Mouse (Mus musculus) right cerebral cortex, postnatal 25 days (tissue): Measurements from ENCODE around the gene Dtd1.

ENCODE experiments used
- DNase-seq: peaks from one replicate; pipeline ENCODE4 v3.0.0; 2022

Gene Dtd1

GRCm38 (mm10) chr2:144641991-144642390 lies 42.3 kb downstream of the Dtd1 start:
- DNase-seq = no peak

- no peak for DNase-seq
Measured at GRCm38 (mm10) chr2:144646360-144646759, 46.7 kb downstream of the Dtd1 start.

GRCm38 (mm10) chr2:144647151-144647550 lies 47.5 kb downstream of the Dtd1 start:
- no peak for DNase-seq

GRCm38 (mm10) chr2:144649960-144650359 lies 50.3 kb downstream of the Dtd1 start:
- no peak for DNase-seq

GRCm38 (mm10) chr2:144652841-144653240 lies 53.1 kb downstream of the Dtd1 start:
- DNase-seq = no peak

- no peak for DNase-seq
Measured at GRCm38 (mm10) chr2:144655307-144655706, 55.6 kb downstream of the Dtd1 start.

- no peak for DNase-seq
Measured at GRCm38 (mm10) chr2:144668507-144668906, 68.8 kb downstream of the Dtd1 start.

GRCm38 (mm10) chr2:144670289-144670930 lies 70.7 kb downstream of the Dtd1 start:
- no peak for DNase-seq

- no peak for DNase-seq
Measured at GRCm38 (mm10) chr2:144672397-144672796, 72.7 kb downstream of the Dtd1 start.

- DNase-seq = no peak
Measured at GRCm38 (mm10) chr2:144676546-144677228, 77.0 kb downstream of the Dtd1 start.

- no peak for DNase-seq
Measured at GRCm38 (mm10) chr2:144677229-144677571, 77.5 kb downstream of the Dtd1 start.

GRCm38 (mm10) chr2:144678779-144679178 lies 79.1 kb downstream of the Dtd1 start:
- DNase-seq = no peak

GRCm38 (mm10) chr2:144679394-144679793 lies 79.7 kb downstream of the Dtd1 start:
- no peak for DNase-seq

GRCm38 (mm10) chr2:144692219-144692732 lies 92.6 kb downstream of the Dtd1 start:
- DNase-seq = no peak

GRCm38 (mm10) chr2:144692777-144693176 lies 93.1 kb downstream of the Dtd1 start:
- no peak for DNase-seq

GRCm38 (mm10) chr2:144694923-144695322 lies 95.2 kb downstream of the Dtd1 start:
- no peak for DNase-seq

GRCm38 (mm10) chr2:144698046-144698445 lies 98.3 kb downstream of the Dtd1 start:
- DNase-seq = no peak

- no peak for DNase-seq
Measured at GRCm38 (mm10) chr2:144700608-144701007, 100.9 kb downstream of the Dtd1 start.

- DNase-seq = no peak
Measured at GRCm38 (mm10) chr2:144701415-144702149, 101.9 kb downstream of the Dtd1 start.

GRCm38 (mm10) chr2:144709285-144709684 lies 109.6 kb downstream of the Dtd1 start:
- no peak for DNase-seq

- DNase-seq = no peak
Measured at GRCm38 (mm10) chr2:144709704-144710103, 110.0 kb downstream of the Dtd1 start.

- no peak for DNase-seq
Measured at GRCm38 (mm10) chr2:144714596-144714995, 114.9 kb downstream of the Dtd1 start.

GRCm38 (mm10) chr2:144715211-144715768 lies 115.6 kb downstream of the Dtd1 start:
- no peak for DNase-seq

- DNase-seq = no peak
Measured at GRCm38 (mm10) chr2:144716248-144716647, 116.6 kb downstream of the Dtd1 start.
